Mouse (Mus musculus): Measurements from ENCODE around the gene Gm20388.
"Not testable (repeated sequence)": the region's sequence is repeated elsewhere in the genome, so short reads cannot be mapped to it uniquely, and the experiment has no call there.

The Gm20388 gene

DNA sequence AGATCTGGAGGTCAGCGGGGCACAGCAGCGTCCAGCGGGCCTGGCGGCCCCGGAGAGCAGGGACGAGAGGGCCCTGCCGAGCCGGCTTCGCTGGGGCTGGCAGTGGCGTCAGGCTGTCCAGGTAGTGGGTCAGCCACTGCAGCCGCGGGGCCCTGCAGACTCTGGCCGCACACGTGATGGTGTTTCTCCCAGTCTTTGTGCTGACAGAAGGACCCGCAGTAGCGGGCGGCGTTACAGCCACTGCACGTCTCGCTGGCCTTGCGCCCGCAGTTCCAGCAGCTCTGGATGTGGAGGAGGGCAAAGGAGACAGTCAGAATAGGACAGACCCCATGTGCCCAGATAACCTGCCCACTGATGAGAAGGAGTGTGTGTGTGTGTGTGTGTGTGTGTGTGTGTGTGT lies 2720.1 kb downstream of the Gm20388 start:
- peak; percentile 46 to 50 for DNase-seq

DNA sequence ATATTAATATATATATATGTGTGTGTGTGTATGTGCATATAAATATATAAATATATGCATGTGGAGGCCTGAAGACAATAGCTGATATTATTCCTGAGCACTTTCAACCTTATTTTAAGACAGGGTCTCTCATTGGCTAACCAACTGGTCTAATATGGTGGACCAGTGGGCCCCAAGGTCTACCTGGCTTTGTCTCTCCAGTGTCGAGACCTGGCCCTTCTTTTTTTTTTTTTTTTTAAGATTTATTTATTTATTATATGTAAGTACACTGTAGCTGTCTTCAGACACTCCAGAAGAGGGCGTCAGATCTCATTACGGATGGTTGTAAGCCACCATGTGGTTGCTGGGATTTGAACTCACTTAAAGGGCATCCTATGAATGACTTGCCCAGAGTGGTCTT lies 2721.5 kb downstream of the Gm20388 start:
- not testable (repeated sequence) for DNase-seq

DNA sequence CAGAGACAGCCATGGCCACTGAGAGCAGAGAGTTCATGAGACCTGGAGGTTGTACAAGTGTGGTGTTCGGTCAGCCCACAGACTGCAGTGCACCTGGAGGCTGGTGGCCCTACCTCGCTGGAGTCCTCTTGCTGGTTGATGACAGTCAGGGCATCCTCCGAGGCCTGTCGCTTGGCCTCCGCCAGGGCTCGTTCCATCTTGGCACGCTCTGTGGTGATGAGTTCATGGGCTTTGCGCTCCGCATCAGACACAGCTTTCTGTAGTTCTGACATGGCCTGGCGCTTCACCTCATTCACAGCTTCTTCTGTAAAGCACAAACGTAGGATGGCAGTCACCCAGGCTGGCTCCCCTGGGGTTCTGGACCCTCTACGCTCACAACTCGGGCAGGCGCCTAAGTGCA lies 2722.6 kb downstream of the Gm20388 start:
- DNase-seq: peak; percentile 71 to 77

DNA sequence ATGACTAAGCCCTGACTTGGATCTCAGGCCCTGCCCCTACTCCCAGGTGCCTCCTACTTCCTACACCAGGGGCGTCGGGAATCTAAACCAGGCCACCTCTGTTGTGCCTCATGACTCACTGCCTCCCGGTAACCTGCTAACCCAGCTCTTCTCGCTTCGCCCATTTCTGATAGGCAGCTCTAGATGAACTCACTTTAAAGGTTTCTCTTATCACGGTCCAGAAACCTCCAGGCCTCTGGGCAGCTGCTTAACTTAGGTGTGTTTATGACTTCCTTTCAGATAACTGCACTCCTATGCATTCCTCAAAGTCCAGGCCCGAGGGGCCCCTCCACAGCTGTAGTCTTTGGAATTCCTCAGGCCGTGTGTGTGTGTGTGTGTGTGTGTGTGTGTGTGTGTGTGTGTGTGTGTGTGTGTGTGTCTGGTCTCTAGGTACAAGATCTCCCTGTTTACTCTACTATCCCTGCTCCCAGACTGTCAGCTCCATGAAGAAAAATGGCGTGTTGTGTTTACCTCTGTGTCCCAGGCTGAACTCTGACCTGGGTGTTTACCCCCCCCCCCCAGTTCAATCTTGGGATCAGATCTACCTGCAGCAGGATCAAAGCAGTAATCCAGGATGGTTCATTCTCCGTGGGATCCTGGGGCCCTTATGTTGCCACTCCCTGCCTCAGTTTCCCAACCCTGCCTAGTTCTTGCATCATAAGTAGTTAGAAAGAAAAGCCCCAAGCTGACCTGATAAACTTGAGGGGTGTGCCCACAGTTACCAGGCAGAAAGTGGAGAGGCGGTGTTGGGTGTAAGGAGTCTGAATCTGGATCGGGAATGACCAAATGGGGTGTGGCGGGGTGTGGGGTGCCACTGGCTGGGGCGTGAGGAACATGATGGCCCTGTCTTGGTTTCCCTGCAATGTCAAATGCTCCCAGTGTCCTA lies 2725.5 kb downstream of the Gm20388 start:
- DNase-seq: no peak

DNA sequence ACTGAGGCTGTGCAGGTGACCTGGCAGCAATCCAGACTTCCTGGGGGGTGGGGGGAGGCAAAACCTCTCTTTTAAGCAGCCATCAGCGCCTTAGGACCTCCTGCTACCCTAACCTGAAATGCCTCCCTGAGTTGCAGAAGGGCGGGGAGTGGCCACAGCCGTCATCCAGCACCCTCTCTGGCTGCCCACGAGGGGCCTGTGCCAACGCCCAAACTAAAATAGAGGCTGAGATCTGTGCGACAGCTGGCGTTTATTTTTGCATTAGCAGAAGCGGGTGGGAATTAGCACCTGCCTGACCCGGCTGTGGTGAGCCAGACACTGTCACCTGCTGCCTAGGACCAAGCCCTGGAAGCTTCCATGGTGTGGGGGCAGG lies 2726.1 kb downstream of the Gm20388 start:
- DNase-seq: peak in 1 of 2 experiments; percentile 54

DNA sequence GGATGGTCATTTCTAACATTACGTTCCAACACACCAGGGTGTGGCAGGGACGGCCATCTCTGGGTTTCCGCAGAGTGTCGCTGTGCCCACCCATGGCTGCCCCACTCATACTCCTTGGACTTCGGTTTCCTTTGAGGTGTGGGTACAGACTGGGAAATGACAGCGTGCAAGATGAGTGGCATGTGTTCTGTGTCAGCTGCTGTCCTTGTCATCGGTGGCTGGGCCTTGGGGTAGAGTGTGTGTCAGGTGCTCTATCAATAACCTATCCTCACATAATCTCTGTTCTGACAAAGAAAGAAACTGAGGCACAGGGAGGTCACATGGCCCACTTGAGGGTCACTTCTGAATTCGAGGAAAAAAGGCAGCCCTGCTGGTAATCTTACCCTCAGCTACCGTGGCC lies 2726.6 kb downstream of the Gm20388 start:
- no peak for DNase-seq

DNA sequence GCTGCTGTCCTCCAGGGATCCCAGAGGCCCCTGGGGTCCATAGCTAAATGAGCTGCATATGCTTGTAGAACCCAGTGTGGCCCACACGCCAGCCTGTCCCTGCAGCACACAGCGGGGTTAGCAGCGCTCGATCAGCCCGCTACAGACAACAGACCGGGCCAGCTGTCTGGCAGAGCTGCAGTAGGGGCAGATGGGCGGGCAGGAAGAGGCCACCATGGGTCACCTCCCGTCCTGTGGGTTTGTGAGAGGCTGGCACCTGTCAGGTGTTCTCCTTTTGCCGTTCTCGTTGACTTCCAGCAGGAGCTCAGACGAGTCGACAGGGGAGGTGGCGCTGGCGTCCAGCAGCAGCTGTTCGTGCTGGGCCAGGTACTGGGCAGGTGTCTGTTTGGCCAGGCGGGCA lies 2728.0 kb downstream of the Gm20388 start:
- DNase-seq: peak; percentile 67 to 69

DNA sequence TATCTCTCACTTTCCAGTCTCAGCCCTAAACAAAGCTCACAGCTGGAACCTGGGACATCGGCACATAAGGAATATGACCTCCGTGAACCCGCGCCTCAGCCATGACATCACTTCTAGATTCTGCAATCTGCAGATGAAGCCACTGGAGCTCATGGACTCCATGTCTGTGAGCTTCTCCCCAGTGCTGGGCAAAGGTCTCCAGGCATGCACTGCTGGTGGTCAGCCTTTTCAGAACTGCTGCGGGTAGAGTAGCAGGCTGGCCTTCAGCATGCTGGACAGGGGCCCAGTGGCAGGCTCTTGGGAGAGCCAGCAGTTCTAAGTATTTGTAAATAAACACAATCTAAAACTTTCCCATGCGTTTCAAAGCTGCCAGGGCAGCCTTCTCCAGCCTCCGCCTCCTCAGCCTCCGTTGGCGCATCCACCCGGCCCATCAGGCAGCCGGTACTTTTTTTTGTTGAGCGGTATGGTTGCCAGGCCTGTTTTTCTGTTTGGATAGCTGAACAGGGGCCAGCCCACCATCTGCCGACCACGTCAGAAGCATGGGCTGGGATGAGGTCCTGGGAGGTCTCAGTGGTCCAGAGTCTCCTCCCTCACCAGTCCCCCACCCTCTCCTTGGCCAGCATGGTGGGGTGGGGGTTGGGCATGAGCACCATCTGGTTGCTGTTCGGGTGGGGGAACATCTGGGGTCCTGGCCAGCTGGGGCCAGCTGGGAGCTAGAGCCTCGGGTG lies 2729.0 kb downstream of the Gm20388 start:
- peak; percentile 74 to 79 for DNase-seq

DNA sequence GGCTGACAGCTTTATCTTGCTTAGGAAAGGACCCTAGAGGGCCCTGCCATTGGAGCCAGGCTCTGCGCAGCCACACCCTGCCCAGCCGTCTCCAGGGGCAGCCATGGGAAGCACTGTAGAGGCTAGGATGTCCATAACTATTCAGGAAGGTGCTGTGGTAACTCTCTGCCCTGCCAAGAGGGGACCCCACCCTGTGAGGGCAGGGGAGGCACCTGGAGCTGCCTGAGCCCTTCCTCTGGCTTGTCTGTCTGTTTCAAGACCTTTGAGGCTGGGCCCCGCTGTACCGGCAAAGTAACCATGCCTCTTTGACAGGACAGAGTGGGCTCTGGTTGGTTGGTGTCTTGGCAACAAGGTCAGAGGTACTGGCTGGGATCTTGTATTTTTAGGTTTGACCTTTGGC lies 2730.2 kb downstream of the Gm20388 start:
- no peak for DNase-seq

DNA sequence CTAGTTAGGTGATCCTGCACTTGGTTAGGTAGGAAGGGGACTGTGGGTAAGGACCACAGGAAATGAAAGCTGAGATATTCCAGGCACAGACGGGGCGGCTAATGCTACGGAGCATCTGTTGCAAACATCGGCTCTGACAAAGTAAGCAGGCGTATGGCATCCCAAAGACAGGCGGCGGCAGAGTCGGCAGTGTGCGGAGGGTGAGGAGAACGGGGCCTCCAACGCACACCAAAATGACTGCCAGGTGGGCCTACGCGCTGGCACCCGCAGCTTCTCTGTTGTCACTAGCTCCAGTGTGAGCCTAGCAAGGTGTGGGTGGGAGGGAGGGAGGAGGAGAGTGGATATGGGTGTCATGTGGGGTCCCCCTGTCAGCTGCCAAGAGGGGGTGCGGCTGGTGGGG lies 2730.8 kb downstream of the Gm20388 start:
- peak in 1 of 2 experiments; percentile 36 for DNase-seq

DNA sequence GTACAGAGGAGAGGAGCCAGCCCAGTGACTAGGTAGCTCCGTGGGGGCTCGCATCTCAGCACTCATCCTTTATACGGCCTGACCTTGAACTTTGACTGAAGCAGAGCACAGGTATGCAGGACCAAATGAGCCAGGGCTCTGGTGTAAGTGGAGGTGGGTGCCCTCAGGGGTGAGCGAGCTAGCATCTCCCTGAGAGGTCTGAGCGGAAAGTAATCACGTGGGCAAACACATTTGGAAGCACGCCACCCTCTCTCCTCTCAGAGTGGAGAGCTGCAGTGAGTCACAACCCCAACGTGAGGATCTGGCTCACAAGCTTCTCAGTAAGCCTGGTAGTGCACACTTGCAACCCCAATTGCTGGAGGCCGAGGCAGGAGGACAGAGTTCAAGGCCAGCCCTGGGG lies 2731.4 kb downstream of the Gm20388 start:
- peak; percentile 66 to 79 for DNase-seq

DNA sequence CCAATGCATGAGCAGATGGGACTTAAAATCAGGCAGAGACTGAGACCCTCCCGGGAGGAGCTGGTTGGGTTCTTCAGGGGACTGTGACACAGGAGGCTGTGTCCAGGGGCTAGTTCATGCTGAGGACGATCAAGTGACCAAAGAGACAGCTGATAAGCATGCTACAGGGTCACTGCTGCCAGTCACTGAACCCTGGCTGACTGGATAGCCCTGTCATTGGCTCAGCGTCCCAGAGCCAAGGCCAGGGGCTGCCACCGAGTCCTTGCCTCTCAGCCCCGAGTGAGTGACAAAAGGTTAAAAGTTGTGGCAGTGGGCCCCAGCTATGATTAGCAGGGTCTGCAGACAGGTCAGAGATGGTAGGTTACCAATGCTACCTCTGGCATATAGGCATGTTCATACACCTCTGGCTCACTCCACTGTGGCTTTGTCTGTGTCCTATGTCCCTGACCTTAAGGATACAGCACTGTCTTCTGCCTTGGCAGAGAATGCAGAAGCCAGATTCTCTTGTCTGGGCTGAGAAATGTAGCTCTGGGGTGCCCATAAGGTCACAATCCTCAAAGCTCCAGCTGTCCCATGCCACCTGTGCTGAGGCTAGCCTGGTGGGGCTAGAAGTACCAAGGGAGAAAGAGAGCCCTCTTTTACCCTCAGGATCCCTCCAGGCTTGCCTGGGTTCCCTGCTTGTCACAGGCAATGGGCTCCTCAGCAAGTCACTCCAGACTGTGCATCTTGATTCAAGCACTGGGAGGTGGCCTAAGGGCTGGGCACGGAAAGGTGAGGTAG lies 2733.7 kb downstream of the Gm20388 start:
- no peak for DNase-seq

DNA sequence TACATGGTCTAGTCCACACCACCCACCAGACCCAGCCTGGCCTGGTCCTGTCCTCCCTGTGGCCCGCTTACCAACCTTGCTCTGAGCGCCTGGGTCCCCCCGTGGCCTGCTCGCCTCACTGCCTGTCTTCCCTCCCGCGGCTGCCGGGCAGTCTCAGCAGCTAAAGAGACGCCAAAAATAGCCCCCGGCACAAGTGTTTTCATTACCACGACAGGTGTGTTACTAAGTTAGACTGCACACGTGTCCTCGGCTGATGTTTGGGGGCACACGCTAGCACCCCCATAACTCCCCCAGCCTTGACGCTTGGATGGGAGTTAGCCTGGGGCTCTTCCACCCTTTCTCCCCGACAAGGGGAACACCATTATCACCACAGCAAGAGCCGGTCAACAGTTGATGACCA lies 2735.7 kb downstream of the Gm20388 start:
- DNase-seq: no peak

DNA sequence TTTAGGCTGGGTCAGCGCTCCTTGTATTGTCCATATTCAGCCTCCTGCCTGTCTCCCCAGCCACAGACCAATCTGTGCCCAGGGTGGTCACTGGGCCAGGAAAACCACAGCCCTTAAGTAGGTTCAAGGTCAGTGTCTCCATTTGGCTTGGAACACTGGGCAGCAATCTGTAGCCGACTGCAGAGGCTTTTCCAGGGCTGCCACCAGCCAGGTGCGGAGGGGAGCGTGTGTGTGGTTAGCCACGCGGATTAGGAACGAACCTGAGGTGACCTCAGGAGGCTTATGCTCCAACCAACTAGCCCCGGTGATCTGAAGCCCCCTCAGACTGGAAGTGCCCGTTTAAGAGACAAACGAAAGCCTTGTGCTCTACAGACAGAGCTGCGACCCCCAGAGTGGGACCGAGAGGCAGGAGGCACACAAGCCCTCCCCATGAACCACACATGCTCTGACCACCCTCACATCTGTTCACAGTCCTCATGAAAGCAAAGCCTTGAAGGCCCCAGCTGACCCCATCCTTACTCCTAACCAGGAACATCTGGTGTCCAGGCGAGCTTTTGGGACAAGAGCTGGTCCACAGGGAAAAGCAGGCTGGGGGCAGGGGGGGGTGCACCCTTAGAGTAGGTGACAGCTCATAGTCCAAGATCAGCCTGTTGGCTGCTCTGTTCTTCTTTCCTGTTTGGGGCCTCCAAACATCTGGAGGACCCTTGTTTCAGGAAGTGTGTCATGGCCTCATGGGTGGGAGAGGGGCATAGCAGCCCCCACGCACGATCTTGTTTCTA lies 2737.7 kb downstream of the Gm20388 start:
- DNase-seq: no peak

DNA sequence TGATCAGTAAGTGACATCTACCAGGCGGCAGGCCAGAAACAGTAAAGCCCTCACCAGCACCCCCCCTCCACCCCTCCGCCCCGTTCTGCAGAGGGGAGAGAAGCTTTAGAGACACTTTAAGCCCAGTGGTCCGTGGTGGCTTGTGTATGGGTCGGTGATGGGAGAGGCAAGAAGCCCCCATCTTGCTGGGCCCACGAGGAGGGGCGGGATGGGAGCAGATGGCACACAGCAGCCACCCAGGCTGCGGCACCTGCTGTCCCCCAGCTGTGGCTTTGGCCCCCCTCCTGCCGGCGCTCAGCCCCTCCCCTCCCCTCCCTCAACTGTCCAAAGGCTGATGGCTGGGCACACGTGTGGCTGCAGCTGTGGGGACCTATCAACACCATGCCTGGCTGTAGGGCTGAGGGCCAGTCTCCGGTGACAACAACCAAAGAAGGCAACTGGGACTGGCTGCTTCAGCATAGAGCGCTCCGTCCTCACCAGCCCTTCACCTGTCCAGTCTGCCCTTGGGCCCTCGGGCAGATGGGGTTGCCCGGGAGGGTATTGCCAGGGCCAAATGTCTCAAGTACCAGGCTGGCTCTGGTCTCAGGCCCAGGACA lies 2740.8 kb downstream of the Gm20388 start:
- peak in 1 of 2 experiments; percentile 43 for DNase-seq

DNA sequence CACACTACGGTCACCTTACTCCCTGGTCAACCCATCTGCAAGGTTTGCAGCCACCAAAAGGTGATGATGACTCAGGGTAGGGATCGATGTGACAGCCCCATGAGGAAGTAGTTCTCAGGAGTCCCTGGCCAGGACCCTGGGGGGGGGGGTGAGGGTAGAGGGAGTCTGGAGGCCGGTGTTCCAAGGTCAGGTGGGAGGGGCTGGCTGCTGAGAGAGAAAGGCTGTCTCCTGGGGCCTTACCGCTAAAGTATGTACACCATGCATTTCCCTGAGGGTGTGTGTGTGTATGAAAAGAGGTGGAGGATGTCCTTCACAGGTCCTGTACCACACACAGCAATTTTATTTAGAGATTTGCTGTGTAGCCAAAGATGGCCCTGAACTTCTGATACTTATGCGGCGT lies 2742.0 kb downstream of the Gm20388 start:
- DNase-seq: no peak

DNA sequence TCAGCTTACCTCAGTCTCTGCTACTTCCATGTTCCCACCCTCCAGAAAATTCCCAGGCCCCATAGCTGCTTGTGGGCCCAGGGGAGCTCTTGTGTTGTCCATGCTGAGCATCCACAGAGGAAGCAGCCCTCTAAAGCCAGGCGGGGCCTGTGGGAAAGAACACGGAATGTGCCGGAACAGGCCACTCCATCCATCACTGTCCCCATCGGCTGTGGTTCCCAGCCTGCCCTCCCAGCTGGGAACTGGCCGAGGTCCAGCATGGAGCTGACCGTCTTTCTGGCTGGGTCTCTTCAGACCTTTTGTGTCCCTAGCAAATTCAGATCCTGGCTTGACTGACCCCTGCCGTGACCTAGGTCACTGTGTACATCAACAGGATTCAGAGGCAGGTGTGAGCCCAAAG lies 2744.1 kb downstream of the Gm20388 start:
- DNase-seq: peak; percentile 51 to 69

DNA sequence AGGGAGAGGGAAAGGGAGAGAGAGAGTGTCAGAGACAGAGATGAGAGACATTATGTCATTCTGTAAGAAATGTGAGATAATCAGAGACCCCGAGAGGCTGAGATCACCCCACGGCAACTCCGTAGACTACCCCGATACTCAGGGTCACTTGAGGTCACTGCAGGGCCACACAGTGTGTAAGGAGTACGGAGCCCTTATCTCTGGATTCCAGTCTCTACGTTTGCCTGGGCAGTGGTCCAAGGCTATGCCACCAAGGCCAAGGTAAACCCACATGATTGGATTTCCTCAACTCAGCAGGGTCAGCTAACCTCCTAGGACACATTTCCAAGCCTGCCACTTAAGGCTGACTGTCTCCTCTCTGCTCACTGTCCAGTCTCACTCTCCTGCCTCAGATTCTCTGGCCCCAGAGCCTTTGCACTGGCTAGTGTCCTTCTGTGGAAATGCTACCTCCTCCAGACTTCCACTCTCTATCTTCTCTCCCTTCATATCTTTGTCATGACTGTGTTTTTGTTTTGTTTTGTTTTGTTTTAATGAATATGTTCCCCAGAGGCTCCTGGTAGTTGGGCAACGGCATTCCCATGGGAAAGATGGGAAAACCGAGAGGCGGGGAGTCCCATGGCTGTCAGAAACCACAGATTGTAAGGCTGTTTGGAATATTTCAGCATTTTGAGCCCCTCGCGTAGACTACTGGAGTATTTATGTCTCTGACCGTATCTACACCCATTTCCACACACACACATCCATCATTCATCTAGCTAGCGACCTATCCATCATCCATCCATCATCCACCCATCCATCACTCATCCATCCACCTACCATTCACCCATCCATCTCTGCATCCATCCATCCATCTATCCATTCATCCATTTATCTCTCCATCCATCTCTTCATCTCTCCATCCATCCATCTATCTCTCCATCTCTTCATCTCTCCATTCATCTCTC lies 2745.7 kb downstream of the Gm20388 start:
- peak; percentile 36 to 60 for DNase-seq

DNA sequence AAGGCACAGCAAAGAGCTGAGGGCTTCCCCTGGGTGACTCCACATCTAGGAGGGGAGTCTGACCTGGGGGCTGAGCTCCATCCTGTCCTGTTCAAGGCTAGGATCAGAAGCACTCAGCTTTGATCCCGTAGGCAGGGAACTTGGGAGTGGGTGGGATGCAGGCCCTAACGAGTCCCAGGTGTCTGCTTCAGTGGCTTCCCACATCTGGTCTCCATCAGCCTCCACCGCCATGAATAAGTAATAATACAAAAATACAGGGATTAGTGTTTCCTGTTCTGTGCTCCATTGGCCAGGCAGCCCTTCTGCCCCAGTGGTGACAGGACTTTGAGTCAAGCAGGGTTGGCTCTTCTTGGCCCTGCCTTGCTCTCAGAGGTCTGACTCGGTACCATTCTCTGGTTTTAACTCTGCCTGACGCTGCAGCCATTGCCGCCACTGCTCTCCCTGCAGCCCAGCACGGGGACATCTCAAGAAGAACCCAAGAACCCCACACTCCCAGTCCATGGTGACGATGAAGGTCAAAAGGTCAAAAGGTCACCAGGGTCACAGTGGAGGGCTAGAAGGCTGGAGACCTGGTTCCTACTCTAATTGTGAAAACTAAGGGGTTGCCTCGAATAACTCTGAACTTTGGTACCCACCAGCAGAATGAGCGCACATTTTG lies 2747.6 kb downstream of the Gm20388 start:
- no peak for DNase-seq

DNA sequence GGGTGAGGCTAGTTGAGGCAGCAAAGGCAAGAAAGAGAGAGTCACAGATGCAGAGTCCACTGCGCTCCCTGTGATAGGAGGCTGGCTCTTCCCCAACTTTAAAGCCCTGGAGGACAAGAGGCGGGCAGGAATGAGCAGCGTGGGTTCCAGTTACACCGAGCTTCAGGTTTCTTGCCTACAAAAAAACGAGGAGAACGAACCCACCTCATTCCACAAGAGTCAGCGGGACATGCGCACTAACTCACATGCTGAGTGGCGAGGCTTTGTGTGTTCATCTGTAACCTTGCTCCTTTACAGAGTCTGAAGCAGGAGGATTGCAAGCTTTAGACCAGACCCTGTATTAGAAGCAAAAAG lies 2748.1 kb downstream of the Gm20388 start:
- no peak for DNase-seq
